Mouse (Mus musculus): ENCODE measurements at regions not wholly inside any gene's neighbourhood (a gene's known extent, or its start where the extent isn't known, plus 50 kb on each side); places are given as distances from the start of the nearest gene placed in this dataset.

- H3K4me1 ChIP-seq (ENCODE audit: control insufficient read depth, insufficient read depth, low read length): no peaks in the 10 kb centered on the region
- no peak overlapping the region for H3K4me2 ChIP-seq (ENCODE audit: low read depth, low read length)
- ATAC-seq (replicated peaks; ENCODE audit: insufficient number of reproducible peaks, low FRiP score, low TSS enrichment, low read depth): no peak
- H3K4me3 ChIP-seq (ENCODE audit: low read depth, low read length): no peak overlapping the region
- no peak overlapping the region for H3K9ac ChIP-seq (replicated peaks; ENCODE audit: low read length)
- DNase-seq (ENCODE audit: low spot score): no peak
- H3K9me3 ChIP-seq (replicated peaks; ENCODE audit: control insufficient read depth, low read length): no peaks in the 10 kb centered on the region
- WGBS: 89% methylated on average over 8 of the region's 8 CpGs
- no peaks in the 10 kb centered on the region for H3K27me3 ChIP-seq (ENCODE audit: control insufficient read depth, insufficient read depth, low read length)
- no peak overlapping the region for H3K27ac ChIP-seq (replicated peaks; ENCODE audit: low read depth, low read length)
- no peaks in the 10 kb centered on the region for H3K36me3 ChIP-seq (replicated peaks; ENCODE audit: control insufficient read depth, insufficient read depth, low read depth, low read length)
These were observed 216.9 kb upstream of the Gm4791 start for GRCm38 (mm10) chr9:46781681-46782080.

GRCm38 (mm10) chr9:46778769-46779168, 219.8 kb upstream of the Gm4791 start:
- H3K4me3 ChIP-seq (ENCODE audit: low read depth, low read length): no peak overlapping the region
- no peak overlapping the region for H3K9ac ChIP-seq (replicated peaks; ENCODE audit: low read length)
- H3K27me3 ChIP-seq (ENCODE audit: control insufficient read depth, insufficient read depth, low read length): no peaks in the 10 kb centered on the region
- H3K4me2 ChIP-seq (ENCODE audit: low read depth, low read length): no peak overlapping the region
- no peak overlapping the region for H3K27ac ChIP-seq (replicated peaks; ENCODE audit: low read depth, low read length)
- 87% methylated on average over 6 of the region's 6 CpGs for WGBS
- no peak for ATAC-seq (replicated peaks; ENCODE audit: insufficient number of reproducible peaks, low FRiP score, low TSS enrichment, low read depth)
- no peaks in the 10 kb centered on the region for H3K36me3 ChIP-seq (replicated peaks; ENCODE audit: control insufficient read depth, insufficient read depth, low read depth, low read length)
- H3K4me1 ChIP-seq (ENCODE audit: control insufficient read depth, insufficient read depth, low read length): no peaks in the 10 kb centered on the region
- DNase-seq (ENCODE audit: low spot score): no peak
- H3K9me3 ChIP-seq (replicated peaks; ENCODE audit: control insufficient read depth, low read length): no peaks in the 10 kb centered on the region

GRCm38 (mm10) chr9:46774821-46775220, 223.7 kb upstream of the Gm4791 start:
- WGBS: 65% methylated on average over 2 of the region's 2 CpGs
- Histone ChIP-seq H3K4me3 (ENCODE audit: low read depth, low read length) (no peak overlapping the region), H3K9ac (replicated peaks; ENCODE audit: low read length) (no peak overlapping the region), H3K36me3 (replicated peaks; ENCODE audit: control insufficient read depth, insufficient read depth, low read depth, low read length) (no peaks in the 10 kb centered on the region), H3K4me1 (ENCODE audit: control insufficient read depth, insufficient read depth, low read length) (no peaks in the 10 kb centered on the region), H3K27me3 (ENCODE audit: control insufficient read depth, insufficient read depth, low read length) (no peaks in the 10 kb centered on the region), H3K27ac (replicated peaks; ENCODE audit: low read depth, low read length) (no peak overlapping the region), H3K9me3 (replicated peaks; ENCODE audit: control insufficient read depth, low read length) (no peaks in the 10 kb centered on the region), H3K4me2 (ENCODE audit: low read depth, low read length) (no peak overlapping the region)
- ATAC-seq (replicated peaks; ENCODE audit: insufficient number of reproducible peaks, low FRiP score, low TSS enrichment, low read depth) (no peak), DNase-seq (ENCODE audit: low spot score) (no peak)

DNA sequence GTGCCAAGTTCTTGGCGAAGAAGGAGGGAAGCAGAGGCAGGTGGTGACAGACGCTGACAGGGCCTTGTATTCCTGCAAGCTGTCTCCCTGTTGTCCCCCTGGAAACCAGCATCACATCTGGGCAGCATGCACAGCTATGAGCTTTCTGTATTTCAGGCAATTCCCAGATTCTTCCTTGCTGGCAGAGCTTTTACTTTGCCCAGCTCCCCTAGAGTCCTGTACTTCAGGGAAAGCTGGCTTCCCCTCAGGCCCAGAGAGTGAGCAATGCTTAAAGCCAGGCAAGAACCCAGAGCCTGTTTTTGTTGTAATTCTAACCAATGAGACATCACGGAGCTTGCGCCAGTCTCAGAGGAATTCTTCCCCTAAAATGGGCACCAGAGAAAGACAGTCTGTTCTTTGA, 238.3 kb upstream of the Gm4791 start:
- WGBS: 68% methylated on average over 4 of the region's 4 CpGs
- ATAC-seq (replicated peaks; ENCODE audit: insufficient number of reproducible peaks, low FRiP score, low TSS enrichment, low read depth) (no peak), DNase-seq (ENCODE audit: low spot score) (no peak)
- H3K4me2 ChIP-seq (ENCODE audit: low read depth, low read length): no peak overlapping the region
- no peak overlapping the region for H3K27ac ChIP-seq (replicated peaks; ENCODE audit: low read depth, low read length)
- H3K4me3 ChIP-seq (ENCODE audit: low read depth, low read length): no peak overlapping the region
- H3K36me3 ChIP-seq (replicated peaks; ENCODE audit: control insufficient read depth, insufficient read depth, low read depth, low read length): no peaks in the 10 kb centered on the region
- H3K9ac ChIP-seq (replicated peaks; ENCODE audit: low read length): no peak overlapping the region
- no peaks in the 10 kb centered on the region for H3K4me1 ChIP-seq (ENCODE audit: control insufficient read depth, insufficient read depth, low read length)
- H3K27me3 ChIP-seq (ENCODE audit: control insufficient read depth, insufficient read depth, low read length): no peaks in the 10 kb centered on the region
- no peaks in the 10 kb centered on the region for H3K9me3 ChIP-seq (replicated peaks; ENCODE audit: control insufficient read depth, low read length)

DNA sequence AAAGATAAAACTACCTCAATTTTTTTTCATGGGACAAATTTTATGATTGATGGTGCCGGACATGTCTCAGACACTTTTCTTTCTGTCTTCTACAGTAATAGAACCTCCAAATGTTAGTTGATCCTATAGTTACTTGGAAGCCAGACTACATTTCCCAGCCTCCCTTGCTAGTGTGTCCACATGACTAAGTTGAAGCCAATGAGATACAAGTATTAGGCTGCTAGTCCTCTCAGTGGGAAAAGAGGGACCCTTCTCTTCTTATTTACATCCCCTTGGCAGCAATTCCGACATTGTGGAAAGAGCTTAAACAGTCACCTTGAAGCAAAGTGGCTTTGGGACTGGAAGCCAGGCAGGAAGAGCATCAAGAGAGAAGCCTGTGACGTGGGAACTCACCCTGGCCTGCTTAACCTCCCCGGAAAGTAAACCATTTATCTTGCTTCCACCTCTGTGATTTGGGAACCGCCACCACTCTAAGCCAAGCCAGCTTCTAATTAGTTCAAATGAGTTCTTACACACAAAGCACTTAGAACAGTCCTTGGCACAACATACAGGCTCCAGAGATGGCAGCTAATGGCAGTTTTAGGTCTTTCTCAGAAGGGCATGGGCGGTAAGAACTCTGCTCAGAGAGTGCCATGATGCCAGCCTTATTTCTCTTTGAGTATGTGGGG, 241.4 kb upstream of the Gm4791 start:
- DNase-seq (ENCODE audit: low spot score) (no peak), ATAC-seq (replicated peaks; ENCODE audit: insufficient number of reproducible peaks, low FRiP score, low TSS enrichment, low read depth) (no peak)
- Histone ChIP-seq H3K27ac (replicated peaks; ENCODE audit: low read depth, low read length) (no peak overlapping the region), H3K9ac (replicated peaks; ENCODE audit: low read length) (no peak overlapping the region), H3K4me3 (ENCODE audit: low read depth, low read length) (no peak overlapping the region), H3K27me3 (ENCODE audit: control insufficient read depth, insufficient read depth, low read length) (no peaks in the 10 kb centered on the region), H3K36me3 (replicated peaks; ENCODE audit: control insufficient read depth, insufficient read depth, low read depth, low read length) (no peaks in the 10 kb centered on the region), H3K9me3 (replicated peaks; ENCODE audit: control insufficient read depth, low read length) (no peaks in the 10 kb centered on the region), H3K4me1 (ENCODE audit: control insufficient read depth, insufficient read depth, low read length) (no peaks in the 10 kb centered on the region), H3K4me2 (ENCODE audit: low read depth, low read length) (no peak overlapping the region)
- 78% methylated on average over 6 of the region's 6 CpGs for WGBS

DNA sequence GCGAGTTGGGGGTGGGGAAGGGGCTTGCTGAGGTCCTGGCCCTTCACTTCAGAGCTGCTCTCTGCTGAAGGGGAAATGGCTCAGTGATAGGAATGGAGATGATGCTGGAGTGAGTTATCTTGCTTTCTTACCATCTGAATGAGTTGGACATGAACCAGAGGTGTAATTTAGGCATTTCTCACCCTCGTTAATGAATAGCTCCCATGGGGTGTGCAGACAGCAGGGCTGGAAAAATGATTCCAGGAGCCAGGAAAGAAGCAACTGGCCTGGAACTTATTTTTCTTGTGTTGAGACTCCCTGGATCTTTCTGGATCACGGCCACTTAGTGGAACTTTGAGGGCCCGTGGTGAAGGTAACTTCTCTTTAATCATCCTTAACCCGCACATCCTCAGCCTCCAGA, 246.6 kb upstream of the Gm4791 start:
- Histone ChIP-seq H3K27ac (replicated peaks; ENCODE audit: low read depth, low read length) (no peak overlapping the region), H3K9me3 (replicated peaks; ENCODE audit: control insufficient read depth, low read length) (no peaks in the 10 kb centered on the region), H3K4me2 (ENCODE audit: low read depth, low read length) (no peak overlapping the region), H3K9ac (replicated peaks; ENCODE audit: low read length) (no peak overlapping the region), H3K27me3 (ENCODE audit: control insufficient read depth, insufficient read depth, low read length) (no peaks in the 10 kb centered on the region), H3K4me1 (ENCODE audit: control insufficient read depth, insufficient read depth, low read length) (no peaks in the 10 kb centered on the region), H3K4me3 (ENCODE audit: low read depth, low read length) (no peak overlapping the region), H3K36me3 (replicated peaks; ENCODE audit: control insufficient read depth, insufficient read depth, low read depth, low read length) (no peaks in the 10 kb centered on the region)
- DNase-seq (ENCODE audit: low spot score): no peak
- ATAC-seq (replicated peaks; ENCODE audit: insufficient number of reproducible peaks, low FRiP score, low TSS enrichment, low read depth): no peak
- 51% methylated on average over 5 of the region's 5 CpGs for WGBS

DNA sequence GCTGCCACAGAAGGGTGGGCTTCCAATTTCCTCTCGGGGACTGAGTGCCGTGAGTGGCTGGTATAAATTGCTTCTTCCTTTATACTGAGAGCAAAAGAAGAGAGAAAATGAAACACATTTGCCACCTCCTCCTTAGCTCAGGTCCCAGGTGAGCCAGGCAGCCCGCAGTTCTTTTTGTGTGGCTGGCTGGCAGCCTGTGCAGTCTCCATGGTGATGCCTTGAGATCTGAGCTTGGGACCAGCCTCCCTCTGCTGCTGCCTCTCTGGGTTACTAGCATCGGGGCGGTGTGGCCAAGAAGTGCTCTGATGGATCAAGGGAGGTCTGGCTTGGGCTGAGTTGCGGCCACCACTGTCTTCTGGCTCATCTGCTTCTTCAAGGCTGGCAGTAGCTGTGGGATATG, 249.1 kb upstream of the Gm4791 start:
- 82% methylated on average over 6 of the region's 6 CpGs for WGBS
- no peaks in the 10 kb centered on the region for H3K36me3 ChIP-seq (replicated peaks; ENCODE audit: control insufficient read depth, insufficient read depth, low read depth, low read length)
- no peak overlapping the region for H3K4me3 ChIP-seq (ENCODE audit: low read depth, low read length)
- no peak for ATAC-seq (replicated peaks; ENCODE audit: insufficient number of reproducible peaks, low FRiP score, low TSS enrichment, low read depth)
- DNase-seq (ENCODE audit: low spot score): no peak
- no peaks in the 10 kb centered on the region for H3K4me1 ChIP-seq (ENCODE audit: control insufficient read depth, insufficient read depth, low read length)
- no peaks in the 10 kb centered on the region for H3K9me3 ChIP-seq (replicated peaks; ENCODE audit: control insufficient read depth, low read length)
- H3K27ac ChIP-seq (replicated peaks; ENCODE audit: low read depth, low read length): no peak overlapping the region
- H3K4me2 ChIP-seq (ENCODE audit: low read depth, low read length): no peak overlapping the region
- no peak overlapping the region for H3K9ac ChIP-seq (replicated peaks; ENCODE audit: low read length)
- H3K27me3 ChIP-seq (ENCODE audit: control insufficient read depth, insufficient read depth, low read length): no peaks in the 10 kb centered on the region

DNA sequence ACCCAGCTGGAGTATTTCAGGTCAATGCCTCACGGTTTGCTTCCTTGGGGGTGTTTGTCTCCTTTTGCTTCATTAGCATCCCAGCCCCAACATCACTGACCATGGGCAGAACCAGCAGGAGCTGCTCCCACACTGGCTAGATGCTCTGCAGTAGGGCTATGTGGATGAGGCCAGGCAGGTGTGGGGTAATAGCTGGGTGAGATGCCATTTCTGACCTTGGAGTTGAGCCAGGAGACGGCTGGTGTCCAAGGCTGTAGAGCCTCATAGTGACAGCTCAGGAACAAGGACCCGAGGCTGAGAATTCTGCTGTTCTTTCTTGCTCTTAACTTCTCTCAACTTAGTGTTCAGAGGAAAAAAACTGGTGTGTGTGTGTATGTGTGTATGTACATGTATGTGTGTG, 252.3 kb upstream of the Gm4791 start:
- Histone ChIP-seq H3K27ac (replicated peaks; ENCODE audit: low read depth, low read length) (no peak overlapping the region), H3K4me3 (ENCODE audit: low read depth, low read length) (no peak overlapping the region), H3K9ac (replicated peaks; ENCODE audit: low read length) (no peak overlapping the region), H3K36me3 (replicated peaks; ENCODE audit: control insufficient read depth, insufficient read depth, low read depth, low read length) (no peaks in the 10 kb centered on the region), H3K27me3 (ENCODE audit: control insufficient read depth, insufficient read depth, low read length) (no peaks in the 10 kb centered on the region), H3K4me1 (ENCODE audit: control insufficient read depth, insufficient read depth, low read length) (no peaks in the 10 kb centered on the region), H3K4me2 (ENCODE audit: low read depth, low read length) (no peak overlapping the region), H3K9me3 (replicated peaks; ENCODE audit: control insufficient read depth, low read length) (no peaks in the 10 kb centered on the region)
- 84% methylated on average over 3 of the region's 3 CpGs for WGBS
- ATAC-seq (replicated peaks; ENCODE audit: insufficient number of reproducible peaks, low FRiP score, low TSS enrichment, low read depth) (no peak), DNase-seq (ENCODE audit: low spot score) (no peak)
